Mouse (Mus musculus): Measurements from ENCODE around the gene Ube2f.

DNA sequence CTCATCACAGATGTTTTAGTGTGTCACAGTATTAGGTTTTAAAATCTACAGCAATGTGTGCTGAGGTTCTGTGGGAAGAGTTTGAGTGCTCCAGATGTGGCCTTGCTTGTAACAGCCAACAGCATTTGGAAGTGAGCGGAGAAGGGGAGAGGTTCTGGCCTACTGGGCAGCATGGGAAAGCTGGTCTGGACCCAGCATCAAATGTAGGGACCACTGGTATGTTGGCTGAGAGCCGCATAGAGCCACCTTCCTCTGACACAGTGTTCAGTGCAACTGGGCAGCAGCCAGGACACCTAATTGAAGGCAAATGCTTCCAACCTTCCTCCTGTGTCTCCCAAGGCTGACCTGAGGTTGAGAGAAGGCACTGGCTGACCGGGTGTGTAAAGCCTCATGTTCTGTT lies 51.9 kb downstream of the Ube2f start:
- TF ChIP-seq CTCF (IDR thresholded peaks at IDR 0.05; ENCODE audit: low read depth, low read length): no peak
- no peak for TF ChIP-seq POLR2A (IDR thresholded peaks at IDR 0.05; ENCODE audit: borderline replicate concordance, low read depth, low read length)

Measured in bone marrow macrophage, adult 2 months (primary cell).